Mouse (Mus musculus) forebrain, postnatal 0 days (tissue): ENCODE measurements at regions not wholly inside any gene's neighbourhood (a gene's known extent, or its start where the extent isn't known, plus 50 kb on each side); places are given as distances from the start of the nearest gene placed in this dataset.

ENCODE experiments used
- ATAC-seq: fragments of 200-750 bp; cut with Nextera tagmentation; 2 replicates; pipeline ENCODE4 v1.8.0; 2017; ENCODE audit warnings: mild to moderate bottlenecking, moderate library complexity
- DNase-seq: peaks from one replicate; pipeline ENCODE4 v3.0.0-alpha.2; 2015
- H3K27ac ChIP-seq: fragments of 300-500 bp; sonication (generic); 2 replicates; pipeline ENCODE4 v1.5.1; 2014; ENCODE audit warnings: low read depth, mild to moderate bottlenecking, antibody characterized with exemption, low read length, moderate library complexity, mixed read lengths
- H3K27me3 ChIP-seq: fragments of 300-500 bp; sonication (generic); 2 replicates; pipeline ENCODE4 v1.6.1; 2014; ENCODE audit warnings: mild to moderate bottlenecking, low read length, mixed read lengths; ENCODE audit not compliant: insufficient read depth
- H3K36me3 ChIP-seq: fragments of 300-500 bp; sonication (generic); 2 replicates; pipeline ENCODE4 v1.6.1; 2014; ENCODE audit warnings: mild to moderate bottlenecking, moderate library complexity; ENCODE audit not compliant: insufficient read depth
- H3K4me1 ChIP-seq: fragments of 300-500 bp; sonication (generic); 2 replicates; pipeline ENCODE4 v1.6.1; 2014; ENCODE audit warnings: antibody characterized with exemption; ENCODE audit not compliant: insufficient read depth
- H3K4me2 ChIP-seq: fragments of 300-500 bp; sonication (generic); 2 replicates; pipeline ENCODE4 v1.6.1; 2014; ENCODE audit warnings: low read depth, mild to moderate bottlenecking, moderate library complexity
- H3K4me3 ChIP-seq: fragments of 300-500 bp; sonication (generic); 2 replicates; pipeline ENCODE4 v1.5.1; 2014; ENCODE audit warnings: low read depth, low read length, mixed read lengths
- H3K9ac ChIP-seq: fragments of 300-500 bp; sonication (generic); 2 replicates; pipeline ENCODE4 v1.6.1; 2014; ENCODE audit warnings: mild to moderate bottlenecking
- H3K9me3 ChIP-seq: fragments of 300-500 bp; sonication (generic); 2 replicates; pipeline ENCODE4 v1.6.1; 2016; ENCODE audit warnings: low read length
- CTCF ChIP-seq: sonication (generic); IDR thresholded peaks from 2 replicates; pipeline ENCODE4 v1.5.1; 2016; ENCODE audit warnings: antibody characterized with exemption, control low read depth, low read depth
- WGBS: fragments of 180-500 bp; shearing (Covaris S2); extraction: QIAGEN DNeasy Blood & Tissue Kit; methylation state at CpG from one replicate; pipeline ENCODE4 v1.1.7; 2014; 5-methylcytosine and 5-hydroxymethylcytosine counted together

- Histone ChIP-seq H3K4me1 (no peaks in the 10 kb centered on the region; the same call in 1 of the 2 replicates), H3K9me3 (no peaks in the 10 kb centered on the region), H3K9ac (no peak overlapping the region), H3K4me3 (no peak overlapping the region), H3K36me3 (no peaks in the 10 kb centered on the region), H3K4me2 (no peak overlapping the region), H3K27ac (no peak overlapping the region), H3K27me3 (no peaks in the 10 kb centered on the region)
- 89% methylated on average over 5 of the region's 5 CpGs for WGBS
- ATAC-seq, result no peak
- DNase-seq, result no peak
- no peak for TF ChIP-seq CTCF
Measured at GRCm38 (mm10) chr5:125907909-125908308, 376.3 kb downstream of the Tmem132b start.

GRCm38 (mm10) chr5:125915857-125916256 lies 384.3 kb downstream of the Tmem132b start:
- Histone ChIP-seq H3K27me3 (no peaks in the 10 kb centered on the region; the same call in 1 of the 2 replicates), H3K36me3 (no peaks in the 10 kb centered on the region), H3K9ac (no peak overlapping the region), H3K9me3 (no peaks in the 10 kb centered on the region), H3K4me2 (no peak overlapping the region), H3K27ac (no peak overlapping the region), H3K4me3 (no peak overlapping the region), H3K4me1 (0 out of 2 replicates have a peak, but pooled peaks cover 5% of the 10 kb centered on the region)
- 94% methylated on average over 4 of the region's 4 CpGs for WGBS
- ATAC-seq, result no peak
- no peak for DNase-seq
- TF ChIP-seq CTCF, result no peak

GRCm38 (mm10) chr5:125920965-125921364 lies 389.4 kb downstream of the Tmem132b start:
- H3K4me2 ChIP-seq, result no peak overlapping the region
- H3K9me3 ChIP-seq, result no peaks in the 10 kb centered on the region
- WGBS, result 8% methylated on average over 11 of the region's 11 CpGs
- 0 out of 2 replicates have a peak, but pooled peaks cover 5% of the 10 kb centered on the region for H3K4me1 ChIP-seq
- ATAC-seq, result no peak
- H3K27me3 ChIP-seq, result no peaks in the 10 kb centered on the region; the same call in 1 of the 2 replicates
- DNase-seq, result peak; percentile 38
- H3K9ac ChIP-seq, result no peak overlapping the region
- no peaks in the 10 kb centered on the region for H3K36me3 ChIP-seq
- no peak for TF ChIP-seq CTCF
- H3K27ac ChIP-seq, result peak overlapping the region; percentile 6; the same call in 1 of the 2 replicates
- no peak overlapping the region for H3K4me3 ChIP-seq

- TF ChIP-seq CTCF, result no peak
- H3K9me3 ChIP-seq, result no peaks in the 10 kb centered on the region
- no peak overlapping the region for H3K4me2 ChIP-seq
- H3K4me3 ChIP-seq, result no peak overlapping the region
- no peaks in the 10 kb centered on the region for H3K4me1 ChIP-seq
- WGBS, result 44% methylated on average over 7 of the region's 7 CpGs
- ATAC-seq (peak; percentile 74), DNase-seq (peak; percentile 62)
- H3K27ac ChIP-seq, result no peak overlapping the region; the same call in 1 of the 2 replicates
- H3K9ac ChIP-seq, result no peak overlapping the region
- H3K36me3 ChIP-seq, result no peaks in the 10 kb centered on the region
- H3K27me3 ChIP-seq, result no peaks in the 10 kb centered on the region; the same call in 1 of the 2 replicates
Measured at GRCm38 (mm10) chr5:125925856-125926497, 394.4 kb downstream of the Tmem132b start.

- Histone ChIP-seq H3K27me3 (no peaks in the 10 kb centered on the region), H3K4me1 (no peaks in the 10 kb centered on the region), H3K9me3 (no peaks in the 10 kb centered on the region), H3K4me3 (no peak overlapping the region), H3K27ac (no peak overlapping the region), H3K4me2 (no peak overlapping the region), H3K9ac (no peak overlapping the region), H3K36me3 (no peaks in the 10 kb centered on the region)
- DNase-seq (peak; percentile 60), ATAC-seq (no peak)
- 40% methylated on average over 4 of the region's 4 CpGs for WGBS
- no peak for TF ChIP-seq CTCF
Measured at GRCm38 (mm10) chr5:125931502-125931901, 399.9 kb downstream of the Tmem132b start.

GRCm38 (mm10) chr5:125939416-125939815 lies 407.8 kb downstream of the Tmem132b start:
- no peak for DNase-seq
- H3K27me3 ChIP-seq, result no peaks in the 10 kb centered on the region
- TF ChIP-seq CTCF, result no peak
- no peaks in the 10 kb centered on the region for H3K9me3 ChIP-seq
- H3K36me3 ChIP-seq, result no peaks in the 10 kb centered on the region
- WGBS, result 94% methylated on average over 3 of the region's 3 CpGs
- H3K9ac ChIP-seq, result no peak overlapping the region
- H3K4me2 ChIP-seq, result no peak overlapping the region
- ATAC-seq, result no peak
- no peak overlapping the region for H3K4me3 ChIP-seq
- no peak overlapping the region for H3K27ac ChIP-seq
- no peaks in the 10 kb centered on the region for H3K4me1 ChIP-seq

- no peak overlapping the region for H3K4me2 ChIP-seq
- no peaks in the 10 kb centered on the region for H3K36me3 ChIP-seq
- DNase-seq, result peak; percentile 28
- H3K27me3 ChIP-seq, result no peaks in the 10 kb centered on the region
- no peaks in the 10 kb centered on the region for H3K4me1 ChIP-seq
- WGBS, result 42% methylated on average over 4 of the region's 4 CpGs
- no peak overlapping the region for H3K4me3 ChIP-seq
- no peak overlapping the region for H3K9ac ChIP-seq
- peak; percentile 55; the same call in 1 of the 2 replicates for ATAC-seq
- no peaks in the 10 kb centered on the region for H3K9me3 ChIP-seq
- TF ChIP-seq CTCF, result no peak
- H3K27ac ChIP-seq, result no peak overlapping the region
Measured at GRCm38 (mm10) chr5:125946729-125947128, 415.2 kb downstream of the Tmem132b start.
